Mouse (Mus musculus): ENCODE results near the gene Ppp2r5c.

The Ppp2r5c gene

GRCm38 (mm10) chr12:110511856-110512433 lies 65.0 kb downstream of the Ppp2r5c start:
- DNase-seq (ENCODE audit: extremely low spot score), result no peak

- no peak for DNase-seq (ENCODE audit: extremely low spot score)
Observed at GRCm38 (mm10) chr12:110512884-110513283, 66.0 kb downstream of the Ppp2r5c start.

GRCm38 (mm10) chr12:110515676-110516075 lies 68.8 kb downstream of the Ppp2r5c start:
- no peak for DNase-seq (ENCODE audit: extremely low spot score)

GRCm38 (mm10) chr12:110520236-110520987 lies 73.5 kb downstream of the Ppp2r5c start:
- no peak for DNase-seq (ENCODE audit: extremely low spot score)

- no peak for DNase-seq (ENCODE audit: extremely low spot score)
Observed at GRCm38 (mm10) chr12:110523526-110523925, 76.6 kb downstream of the Ppp2r5c start.

- no peak for DNase-seq (ENCODE audit: extremely low spot score)
Observed at GRCm38 (mm10) chr12:110532711-110533110, 85.8 kb downstream of the Ppp2r5c start.

GRCm38 (mm10) chr12:110533151-110533550 lies 86.2 kb downstream of the Ppp2r5c start:
- DNase-seq (ENCODE audit: extremely low spot score), result no peak

GRCm38 (mm10) chr12:110533832-110534231 lies 86.9 kb downstream of the Ppp2r5c start:
- DNase-seq (ENCODE audit: extremely low spot score), result no peak

- DNase-seq (ENCODE audit: extremely low spot score), result no peak
Observed at GRCm38 (mm10) chr12:110535361-110535760, 88.4 kb downstream of the Ppp2r5c start.

- no peak for DNase-seq (ENCODE audit: extremely low spot score)
Observed at GRCm38 (mm10) chr12:110537751-110538150, 90.8 kb downstream of the Ppp2r5c start.

GRCm38 (mm10) chr12:110539346-110539745 lies 92.4 kb downstream of the Ppp2r5c start:
- no peak for DNase-seq (ENCODE audit: extremely low spot score)

- no peak for DNase-seq (ENCODE audit: extremely low spot score)
Observed at GRCm38 (mm10) chr12:110539798-110540197, 92.9 kb downstream of the Ppp2r5c start.

GRCm38 (mm10) chr12:110540273-110540672 lies 93.4 kb downstream of the Ppp2r5c start:
- no peak for DNase-seq (ENCODE audit: extremely low spot score)

GRCm38 (mm10) chr12:110541001-110541400 lies 94.1 kb downstream of the Ppp2r5c start:
- no peak for DNase-seq (ENCODE audit: extremely low spot score)

- no peak for DNase-seq (ENCODE audit: extremely low spot score)
Observed at GRCm38 (mm10) chr12:110541528-110541927, 94.6 kb downstream of the Ppp2r5c start.

- no peak for DNase-seq (ENCODE audit: extremely low spot score)
Observed at GRCm38 (mm10) chr12:110545040-110545701, 98.3 kb downstream of the Ppp2r5c start.

- no peak for DNase-seq (ENCODE audit: extremely low spot score)
Observed at GRCm38 (mm10) chr12:110547573-110547972, 100.7 kb downstream of the Ppp2r5c start.

GRCm38 (mm10) chr12:110549437-110550112 lies 102.7 kb downstream of the Ppp2r5c start:
- no peak for DNase-seq (ENCODE audit: extremely low spot score)

GRCm38 (mm10) chr12:110550364-110550763 lies 103.4 kb downstream of the Ppp2r5c start:
- DNase-seq (ENCODE audit: extremely low spot score), result no peak

GRCm38 (mm10) chr12:110552113-110552512 lies 105.2 kb downstream of the Ppp2r5c start:
- DNase-seq (ENCODE audit: extremely low spot score), result no peak

- DNase-seq (ENCODE audit: extremely low spot score), result no peak
Observed at GRCm38 (mm10) chr12:110553362-110553761, 106.4 kb downstream of the Ppp2r5c start.

GRCm38 (mm10) chr12:110555536-110556240 lies 108.8 kb downstream of the Ppp2r5c start:
- no peak for DNase-seq (ENCODE audit: extremely low spot score)
